Mouse (Mus musculus) forebrain, embryonic 14.5 days (tissue): ENCODE data around the gene Lin52. TPM values are rescaled to one million over a fixed set of nuclear protein-coding genes. Genes with fewer than 3 reads are reported as not detected.

ENCODE experiments used
- ATAC-seq: fragments of 200-750 bp; cut with Nextera tagmentation; 2 replicates; pipeline ENCODE4 v1.8.0; 2017; ENCODE audit warnings: mild to moderate bottlenecking, moderate library complexity
- DNase-seq: peaks from one replicate; pipeline ENCODE4 v3.0.0-alpha.2; 2015; ENCODE audit warnings: low spot score
- H3K27ac ChIP-seq: fragments of 300-500 bp; sonication (generic); 2 replicates; pipeline ENCODE4 v1.5.1; 2014; ENCODE audit warnings: low read depth, mild to moderate bottlenecking, control low read depth, low read length, moderate library complexity
- H3K27me3 ChIP-seq: fragments of 300-500 bp; sonication (generic); replicated peaks from 2 replicates; pipeline ENCODE4 v1.6.1; 2014; ENCODE audit warnings: low read length, control low read depth, mixed read lengths; ENCODE audit not compliant: control insufficient read depth, insufficient read depth
- H3K36me3 ChIP-seq: fragments of 300-500 bp; sonication (generic); 2 replicates; pipeline ENCODE4 v1.6.1; 2014; ENCODE audit warnings: low read length, control low read depth; ENCODE audit not compliant: control insufficient read depth, insufficient read depth
- H3K4me1 ChIP-seq: fragments of 300-500 bp; sonication (generic); 2 replicates; pipeline ENCODE4 v1.6.1; 2014; ENCODE audit warnings: antibody characterized with exemption, low read length, control low read depth; ENCODE audit not compliant: control insufficient read depth, insufficient read depth
- H3K4me2 ChIP-seq: fragments of 300-500 bp; sonication (generic); 2 replicates; pipeline ENCODE4 v1.6.1; 2014; ENCODE audit warnings: mild to moderate bottlenecking, control low read depth, low read length
- H3K4me3 ChIP-seq: fragments of 300-500 bp; sonication (generic); 2 replicates; pipeline ENCODE4 v1.5.1; 2014; ENCODE audit warnings: low read depth, low read length, control low read depth
- H3K9ac ChIP-seq: fragments of 300-500 bp; sonication (generic); 2 replicates; pipeline ENCODE4 v1.6.1; 2014; ENCODE audit warnings: mild to moderate bottlenecking, low read length, control low read depth, moderate library complexity
- H3K9me3 ChIP-seq: fragments of 300-500 bp; sonication (generic); replicated peaks from 2 replicates; pipeline ENCODE4 v1.6.1; 2016; ENCODE audit warnings: low read length, control low read depth, mixed read lengths; ENCODE audit not compliant: control insufficient read depth
- WGBS: fragments of 180-500 bp; shearing (Covaris S2); extraction: QIAGEN DNeasy Blood & Tissue Kit; methylation state at CpG from one replicate; pipeline ENCODE4 v1.1.7; 2014; 5-methylcytosine and 5-hydroxymethylcytosine counted together
- polyA plus RNA-seq: library from polyadenylated mRNA; unstranded; fragments of >200 nt; fragmentation: Nextera tagmentation; extraction: Ambion mirVana; gene quantifications from 2 replicates; pipeline ENCODE4 v1.2.1, GENCODE M21; 2014

Lin52 gene
- polyA plus RNA-seq, 1 experiment from 2014 or later: 41.2 TPM

GRCm38 (mm10) chr12:84541391-84541958, 90.3 kb downstream of the Lin52 start:
- Histone ChIP-seq H3K9me3 (no peaks in the 10 kb centered on the region), H3K4me3 (no peak overlapping the region), H3K27me3 (no peaks in the 10 kb centered on the region), H3K4me2 (no peak overlapping the region), H3K9ac (no peak overlapping the region), H3K36me3 (no peaks in the 10 kb centered on the region), H3K27ac (peak overlapping the region; percentile 44), H3K4me1 (peaks cover 17% of the 10 kb centered on the region)
- peak; percentile 73 for DNase-seq
- ATAC-seq: peak; percentile 57
- WGBS: 19% methylated on average over 11 of the region's 11 CpGs

- Histone ChIP-seq H3K27ac (no peak overlapping the region), H3K9me3 (no peaks in the 10 kb centered on the region), H3K4me3 (no peak overlapping the region), H3K36me3 (no peaks in the 10 kb centered on the region), H3K4me1 (peaks cover 17% of the 10 kb centered on the region), H3K4me2 (no peak overlapping the region), H3K9ac (no peak overlapping the region), H3K27me3 (no peaks in the 10 kb centered on the region)
- DNase-seq: peak; percentile 78
- WGBS: 6% methylated on average over 12 of the region's 12 CpGs
- peak; percentile 82 for ATAC-seq
These were observed 94.8 kb downstream of the Lin52 start for GRCm38 (mm10) chr12:84546028-84546427.

- WGBS: 68% methylated on average over 2 of the region's 2 CpGs
- H3K36me3 ChIP-seq: no peaks in the 10 kb centered on the region
- ATAC-seq (no peak), DNase-seq (no peak)
- no peak overlapping the region for H3K9ac ChIP-seq
- H3K27me3 ChIP-seq: no peaks in the 10 kb centered on the region
- H3K4me1 ChIP-seq: peaks cover 11% of the 10 kb centered on the region
- no peak overlapping the region for H3K4me2 ChIP-seq
- no peak overlapping the region for H3K4me3 ChIP-seq
- no peaks in the 10 kb centered on the region for H3K9me3 ChIP-seq
- H3K27ac ChIP-seq: no peak overlapping the region
These were observed 95.4 kb downstream of the Lin52 start for GRCm38 (mm10) chr12:84546577-84547085.

- WGBS: 28% methylated on average over 8 of the region's 8 CpGs
- no peak overlapping the region for H3K27ac ChIP-seq
- peaks cover 6% of the 10 kb centered on the region; the same call in 1 of the 2 replicates for H3K4me1 ChIP-seq
- H3K36me3 ChIP-seq: no peaks in the 10 kb centered on the region
- H3K9ac ChIP-seq: no peak overlapping the region
- H3K27me3 ChIP-seq: no peaks in the 10 kb centered on the region
- no peak overlapping the region for H3K4me2 ChIP-seq
- no peaks in the 10 kb centered on the region for H3K9me3 ChIP-seq
- no peak overlapping the region for H3K4me3 ChIP-seq
- DNase-seq: no peak
- ATAC-seq: no peak
These were observed 97.0 kb downstream of the Lin52 start for GRCm38 (mm10) chr12:84548251-84548650.

GRCm38 (mm10) chr12:84555218-84555617, 104.0 kb downstream of the Lin52 start:
- no peak overlapping the region for H3K4me2 ChIP-seq
- no peaks in the 10 kb centered on the region for H3K36me3 ChIP-seq
- H3K4me3 ChIP-seq: no peak overlapping the region
- H3K9ac ChIP-seq: no peak overlapping the region
- no peaks in the 10 kb centered on the region for H3K9me3 ChIP-seq
- no peak for DNase-seq
- H3K27me3 ChIP-seq: no peaks in the 10 kb centered on the region
- no peaks in the 10 kb centered on the region for H3K4me1 ChIP-seq
- ATAC-seq: no peak
- WGBS: 56% methylated on average over 8 of the region's 8 CpGs
- no peak overlapping the region for H3K27ac ChIP-seq

GRCm38 (mm10) chr12:84562558-84562957, 111.3 kb downstream of the Lin52 start:
- Histone ChIP-seq H3K9ac (no peak overlapping the region), H3K4me2 (no peak overlapping the region), H3K36me3 (no peaks in the 10 kb centered on the region), H3K4me1 (no peaks in the 10 kb centered on the region), H3K27ac (no peak overlapping the region), H3K9me3 (no peaks in the 10 kb centered on the region), H3K27me3 (peaks cover 3% of the 10 kb centered on the region; the same call in 1 of the 2 replicates), H3K4me3 (no peak overlapping the region)
- no peak for DNase-seq
- WGBS: 45% methylated on average over 4 of the region's 4 CpGs
- ATAC-seq: no peak

GRCm38 (mm10) chr12:84567576-84567975, 116.4 kb downstream of the Lin52 start:
- 84% methylated on average over 6 of the region's 6 CpGs for WGBS
- peaks cover 37% of the 10 kb centered on the region for H3K27me3 ChIP-seq
- no peaks in the 10 kb centered on the region for H3K9me3 ChIP-seq
- no peak overlapping the region for H3K4me3 ChIP-seq
- no peak overlapping the region for H3K9ac ChIP-seq
- ATAC-seq (no peak), DNase-seq (no peak)
- no peak overlapping the region for H3K4me2 ChIP-seq
- peaks cover 7% of the 10 kb centered on the region for H3K4me1 ChIP-seq
- H3K27ac ChIP-seq: no peak overlapping the region
- H3K36me3 ChIP-seq: no peaks in the 10 kb centered on the region

- H3K4me1 ChIP-seq: peaks cover 7% of the 10 kb centered on the region
- DNase-seq: no peak
- peak; percentile 37; the same call in 1 of the 2 replicates for ATAC-seq
- H3K27me3 ChIP-seq: peaks cover 53% of the 10 kb centered on the region
- H3K4me2 ChIP-seq: peak within 1 kb of the TSS; percentile 28
- 3% methylated on average over 25 of the region's 25 CpGs for WGBS
- no peaks in the 10 kb centered on the region for H3K9me3 ChIP-seq
- no peak within 1 kb of the TSS for H3K9ac ChIP-seq
- H3K4me3 ChIP-seq: peak within 1 kb of the TSS; percentile 6; the same call in 1 of the 2 replicates
- no peak within 1 kb of the TSS for H3K27ac ChIP-seq
- no peaks in the 10 kb centered on the region for H3K36me3 ChIP-seq
These were observed 118.2 kb downstream of the Lin52 start, which contains the start of gene Vsx2 for GRCm38 (mm10) chr12:84569336-84569970. Vsx2 (plus strand) TSS chr12:84569762.
